Mouse (Mus musculus) hindbrain, embryonic 13.5 days (tissue): ENCODE measurements around the gene Trp53. TPM values are rescaled to one million over a fixed set of nuclear protein-coding genes. Genes with fewer than 3 reads are reported as not detected.

Source experiments
- microRNA counts: library from miRNA; unstranded; fragments of <30 nt; microRNA quantifications from one replicate; lab custom pipeline; 2016
- microRNA-seq: library from miRNA; unstranded; fragments of <30 nt; microRNA quantifications from one replicate; pipeline ENCODE4, GENCODE M21; 2016
- polyA plus RNA-seq: library from polyadenylated mRNA; unstranded; fragments of >200 nt; fragmentation: Nextera tagmentation; extraction: Ambion mirVana; gene quantifications from 2 replicates; pipeline ENCODE4 v1.2.1, GENCODE M21; 2015

The Trp53 gene
- polyA plus RNA-seq, 1 experiment from 2014 or later = 78.1 TPM

MicroRNA genes within 50 kb of the gene (microRNA counts, 519-probe panel; counts per million panel counts)
- 3,598 counts per million, percentile 48 among the panel's probes with 10 or more counts for microRNA mmu-miR-467f (lab: Ali Mortazavi, UCI)

Small RNAs within 50 kb of the gene (microRNA-seq; reads per million reads assigned to microRNA genes)
- gene Mir467f = not detected

Other genes starting within 250 kb of the Trp53 start
- 163 and 166 TPM in 2 replicates for gene Rnf227, start 239.9 kb upstream of the Trp53 start, polyA plus RNA-seq
- gene Chd3, start 211.0 kb upstream of the Trp53 start, polyA plus RNA-seq = 92.4 and 93.5 TPM in 2 replicates
- 103 and 105 TPM in 2 replicates for gene Naa38, start 184.9 kb upstream of the Trp53 start, polyA plus RNA-seq
- 34.9 and 35.5 TPM in 2 replicates for gene Cyb5d1, start 184.7 kb upstream of the Trp53 start, polyA plus RNA-seq
- 7.1 and 8.7 TPM in 2 replicates for gene Tmem88, start 182.1 kb upstream of the Trp53 start, polyA plus RNA-seq
- 50.6 and 51.3 TPM in 2 replicates for gene Kdm6b, start 166.7 kb upstream of the Trp53 start, polyA plus RNA-seq
- 2.1 and 2.7 TPM in 2 replicates for gene Dnah2, start 31.2 kb upstream of the Trp53 start, polyA plus RNA-seq
- 90.1 and 92.0 TPM in 2 replicates for gene Efnb3, start 20.2 kb upstream of the Trp53 start, polyA plus RNA-seq
- 23.0 and 24.2 TPM in 2 replicates for gene Wrap53, start 104 bp upstream of the Trp53 start, polyA plus RNA-seq
- 27.6 and 29.7 TPM in 2 replicates for gene Atp1b2, start 25.6 kb downstream of the Trp53 start, polyA plus RNA-seq
- gene Shbg, start 37.5 kb downstream of the Trp53 start, polyA plus RNA-seq = not detected in 2 replicates
- 28.0 and 28.1 TPM in 2 replicates for gene Sat2, start 41.7 kb downstream of the Trp53 start, polyA plus RNA-seq
- gene Fxr2, start 52.6 kb downstream of the Trp53 start, polyA plus RNA-seq = 40.5 and 52.0 TPM in 2 replicates
- gene Sox15, start 75.0 kb downstream of the Trp53 start, polyA plus RNA-seq = not detected in 2 replicates
- gene Mpdu1, start 82.3 kb downstream of the Trp53 start, polyA plus RNA-seq = 95.0 and 104 TPM in 2 replicates
- 9.0 and 9.8 TPM in 2 replicates for gene Cd68, start 85.8 kb downstream of the Trp53 start, polyA plus RNA-seq
- 528 and 537 TPM in 2 replicates for gene Eif4a1, start 92.1 kb downstream of the Trp53 start, polyA plus RNA-seq
- 94.7 and 95.9 TPM in 2 replicates for gene Senp3, start 101.7 kb downstream of the Trp53 start, polyA plus RNA-seq
- gene Tnfsf13, start 105.4 kb downstream of the Trp53 start, polyA plus RNA-seq = 0.36 and 0.53 TPM in 2 replicates
- 1.8 and 3.6 TPM in 2 replicates for gene Tnfsf12, start 115.5 kb downstream of the Trp53 start, polyA plus RNA-seq
- 0.98 and 1.2 TPM in 2 replicates for gene Tnfsfm13, start 115.7 kb downstream of the Trp53 start, polyA plus RNA-seq
- 18.8 and 20.4 TPM in 2 replicates for gene Polr2a, start 178.3 kb downstream of the Trp53 start, polyA plus RNA-seq
- 0.35 and 0.87 TPM in 2 replicates for gene Slc35g3, start 181.6 kb downstream of the Trp53 start, polyA plus RNA-seq
- gene Zbtb4, start 185.6 kb downstream of the Trp53 start, polyA plus RNA-seq = 3.2 TPM in 2 replicates
- gene Chrnb1, start 215.6 kb downstream of the Trp53 start, polyA plus RNA-seq = 1.5 and 2.6 TPM in 2 replicates
- gene Fgf11, start 221.5 kb downstream of the Trp53 start, polyA plus RNA-seq = 4.8 and 5.5 TPM in 2 replicates
- 1.1 TPM in 2 replicates for gene Tmem102, start 225.3 kb downstream of the Trp53 start, polyA plus RNA-seq
- not detected in 2 replicates for gene Gm39566, start 234.9 kb downstream of the Trp53 start, polyA plus RNA-seq
- gene Spem2, start 238.1 kb downstream of the Trp53 start, polyA plus RNA-seq = 0.10 TPM in 1 of 2 replicates, not detected in the other
- 0.70 and 0.81 TPM in 2 replicates for gene Spem1, start 241.8 kb downstream of the Trp53 start, polyA plus RNA-seq